Mouse (Mus musculus) kidney, adult 2 months (tissue): ENCODE results near the gene Eme2.

Source experiments
- CTCF ChIP-seq: fragments of 200-500 bp; conservative IDR thresholded peaks from 2 replicates; pipeline ENCODE4 v1.5.1; 2011; ENCODE audit warnings: low read depth, mild to moderate bottlenecking, control low read depth, low read length, moderate library complexity, mixed read lengths; ENCODE audit not compliant: insufficient read depth, insufficient read length
- POLR2A ChIP-seq: fragments of 200-500 bp; IDR thresholded peaks from one replicate; pipeline ENCODE4 v1.6.1; 2011; ENCODE audit warnings: low read depth, low read length, control low read depth

GRCm38 (mm10) chr17:24850773-24851127, 44.1 kb downstream of the Eme2 start:
- TF ChIP-seq CTCF (no peak), POLR2A (no peak)
